Mouse (Mus musculus) gastrocnemius, postnatal 4 days (tissue): Measurements from ENCODE around the gene Adcy9. TPM values are rescaled to one million over a fixed set of nuclear protein-coding genes. Genes with fewer than 3 reads are reported as not detected.

ENCODE experiments used
- DNase-seq, 2 experiments: peaks; one replicate each; pipeline ENCODE4 v3.0.0; 2021 to 2022; ENCODE audit warnings: low spot score in 2 of 2, mixed read lengths in 2 of 2
- long read RNA-seq, 2 experiments: library from polyadenylated mRNA; stranded (forward); transcript quantifications; one replicate each; pipeline ENCODE4 v2.0.0; 2021
- total RNA-seq, 2 experiments: library from RNA; stranded (reverse); gene quantifications; 2 replicates each; pipeline ENCODE4 v1.2.3; 2021

The Adcy9 gene
- 10 to 100 TPM; 18.1 to 19.3 TPM for total RNA-seq
- long read RNA-seq, experiment 1, full-length matches to known transcripts: 1 of 5 reads
- long read RNA-seq, experiment 1, partial matches to known transcripts: 0 of 5 reads
- long read RNA-seq, experiment 1, other reads (novel, unspliced or antisense): 4 of 5 reads
- long read RNA-seq, experiment 2, full-length matches to known transcripts: 5 of 10 reads
- long read RNA-seq, experiment 2, partial matches to known transcripts: 1 of 10 reads
- long read RNA-seq, experiment 2, other reads (novel, unspliced or antisense): 4 of 10 reads

DNA sequence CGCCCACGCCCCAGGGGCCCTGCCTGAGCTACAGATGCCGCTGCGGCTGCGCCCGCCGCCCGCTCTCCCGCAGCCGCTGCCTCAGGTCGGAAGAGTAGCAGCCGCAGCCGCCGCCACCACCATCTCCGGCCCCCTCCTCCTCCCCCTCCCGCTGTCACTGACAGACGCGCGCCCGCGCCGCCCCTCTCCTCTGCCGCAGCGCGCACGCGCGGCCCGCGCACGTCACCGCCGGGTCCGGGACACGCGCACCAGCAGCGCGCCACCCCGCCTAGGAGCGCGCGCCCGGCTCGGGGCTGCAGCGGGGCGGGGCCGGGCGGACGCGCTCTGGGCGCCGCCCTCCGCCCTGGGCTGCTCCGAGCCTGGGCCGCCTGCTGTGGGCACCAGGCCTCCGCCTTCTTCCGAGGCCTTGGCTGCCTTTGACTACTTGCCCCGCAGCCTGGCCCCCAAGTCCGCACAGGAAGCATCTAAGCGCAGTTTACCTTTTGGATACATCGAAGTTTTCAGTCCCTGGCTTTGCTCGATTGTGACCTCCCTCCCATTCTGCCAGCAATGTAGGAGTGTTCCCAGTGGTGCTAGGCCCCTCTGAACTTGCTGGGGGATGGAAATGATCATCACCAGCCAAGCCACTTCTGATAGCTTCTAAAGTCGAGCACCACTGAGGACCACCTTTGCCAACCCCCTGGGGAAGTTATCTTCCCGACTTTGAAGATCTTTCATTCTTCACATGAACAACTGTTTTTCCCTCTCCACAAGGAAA is at the start of gene Adcy9:
Gene Adcy9, minus strand, starts transcription at position 201 of the 757 bp plus-strand sequence.
- peak; percentile 84 to 91 for DNase-seq

DNA sequence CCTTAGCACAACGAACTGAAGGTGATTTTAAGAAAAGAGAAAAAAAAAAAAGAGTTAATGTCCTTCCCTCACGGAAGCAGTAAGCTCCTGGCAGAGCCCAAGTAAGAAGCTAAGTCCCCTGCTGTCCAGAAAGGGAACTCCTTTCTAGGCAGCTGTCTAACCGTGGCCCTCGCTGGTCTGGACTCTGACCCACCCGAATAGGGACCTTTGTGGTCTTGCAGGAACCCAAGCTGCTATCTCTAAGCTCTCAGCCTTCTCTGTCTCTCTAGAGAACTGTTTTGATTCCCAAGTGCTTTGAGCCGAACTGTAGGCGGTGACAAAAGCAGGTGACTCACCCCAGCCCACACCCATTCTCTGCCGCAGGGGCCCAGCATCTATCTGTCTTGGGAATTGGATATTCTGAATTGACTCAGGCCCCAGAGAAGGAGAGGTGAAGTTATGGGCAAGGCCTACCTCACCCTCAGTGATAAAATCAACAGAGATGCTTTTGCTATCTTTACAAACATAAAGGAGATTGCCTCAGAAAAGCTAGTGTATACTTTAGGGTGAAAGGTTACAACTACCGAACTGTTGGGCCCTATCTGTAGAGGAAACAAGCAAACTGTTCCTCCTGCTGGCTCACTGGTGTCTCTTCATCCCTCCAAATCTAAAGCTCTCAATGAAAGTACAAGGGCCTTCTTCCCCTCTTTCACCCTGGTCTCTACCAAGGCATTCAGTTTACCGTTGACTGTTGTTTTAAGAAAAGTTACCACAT is 49.5 kb upstream of the Adcy9 start:
- DNase-seq: no peak

DNA sequence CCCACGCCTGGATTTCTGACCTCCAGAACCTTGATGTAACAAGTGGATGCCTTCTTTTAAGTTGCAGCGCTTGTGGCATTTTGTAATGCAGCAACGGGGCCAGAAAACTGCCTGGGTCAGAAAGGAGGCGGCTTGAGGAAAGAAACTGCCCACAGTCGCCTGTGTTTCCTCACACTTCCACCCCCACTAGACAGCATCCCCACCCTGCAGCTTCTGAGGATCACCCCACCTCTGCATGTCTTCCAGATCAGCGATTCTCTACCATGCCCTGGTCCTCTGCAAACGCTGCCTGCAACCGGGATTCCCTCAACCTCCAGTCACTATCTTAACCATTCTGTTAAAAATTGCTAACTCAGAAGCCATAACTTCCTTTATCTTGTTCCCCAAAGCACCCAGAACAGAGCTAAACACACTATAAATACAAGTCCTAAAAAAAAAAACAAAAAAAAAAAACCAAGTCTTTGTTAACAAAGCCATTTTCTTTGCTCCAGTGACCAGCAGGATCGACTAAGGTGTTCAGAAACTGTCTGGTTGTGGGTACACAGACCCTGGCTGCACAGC is 44.3 kb upstream of the Adcy9 start:
- DNase-seq: no peak

DNA sequence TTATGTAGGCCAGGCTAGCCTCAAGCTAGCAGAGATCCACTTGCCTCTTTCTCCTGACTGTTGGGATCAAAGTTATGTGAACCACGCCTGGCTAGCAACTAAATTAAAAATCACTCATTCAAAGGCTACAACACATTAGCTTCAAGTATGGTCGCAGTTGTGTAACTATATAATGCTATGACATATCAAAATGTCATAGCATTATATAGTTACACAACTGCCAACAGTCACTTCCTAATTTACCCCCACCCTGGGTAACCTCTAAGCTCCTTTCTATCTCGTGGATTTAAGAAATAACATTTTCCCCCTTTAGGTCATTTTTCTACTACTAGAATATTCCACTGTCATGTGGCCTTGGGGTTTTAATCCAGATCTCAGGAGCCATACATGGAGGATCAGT is 37.6 kb upstream of the Adcy9 start:
- DNase-seq: no peak

DNA sequence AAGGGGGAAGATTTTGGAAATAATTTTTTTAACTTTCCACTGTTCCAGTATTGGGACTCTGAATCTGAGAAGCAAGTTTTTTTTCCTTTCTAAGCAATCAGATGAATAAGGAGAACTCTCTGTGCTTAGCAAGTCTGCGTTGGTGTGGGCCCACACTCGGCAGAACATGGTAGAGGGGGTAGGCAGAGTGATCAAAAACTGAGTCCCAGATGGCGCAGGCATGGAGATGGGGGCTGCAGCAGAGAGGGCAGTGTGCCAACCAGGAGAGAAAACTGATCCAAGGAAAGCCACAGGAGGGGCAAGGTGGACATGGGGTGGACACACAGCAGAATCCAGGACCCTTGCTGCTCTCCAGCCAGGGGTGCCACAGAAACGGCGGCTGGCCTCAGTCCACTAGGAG is 36.1 kb upstream of the Adcy9 start:
- no peak for DNase-seq

DNA sequence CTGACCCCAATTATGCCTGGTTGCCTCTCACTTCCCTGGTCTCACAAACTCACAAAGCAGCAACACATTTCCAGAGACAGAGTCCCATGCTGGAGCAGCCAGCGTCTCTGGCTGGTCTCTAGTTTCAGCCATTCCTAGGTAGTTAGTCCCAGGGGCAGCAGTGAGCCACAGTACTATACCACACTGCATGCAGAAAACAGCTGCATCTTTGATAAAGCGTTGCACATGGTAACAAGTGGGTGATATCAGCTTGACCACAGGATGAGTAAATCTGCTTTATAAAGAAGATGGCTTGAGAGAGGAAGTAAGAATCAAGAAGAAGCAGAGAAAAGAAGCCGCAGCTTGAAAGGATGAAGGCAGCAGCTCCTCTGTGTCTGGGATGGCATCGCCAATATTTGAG is 35.4 kb upstream of the Adcy9 start:
- DNase-seq: no peak

DNA sequence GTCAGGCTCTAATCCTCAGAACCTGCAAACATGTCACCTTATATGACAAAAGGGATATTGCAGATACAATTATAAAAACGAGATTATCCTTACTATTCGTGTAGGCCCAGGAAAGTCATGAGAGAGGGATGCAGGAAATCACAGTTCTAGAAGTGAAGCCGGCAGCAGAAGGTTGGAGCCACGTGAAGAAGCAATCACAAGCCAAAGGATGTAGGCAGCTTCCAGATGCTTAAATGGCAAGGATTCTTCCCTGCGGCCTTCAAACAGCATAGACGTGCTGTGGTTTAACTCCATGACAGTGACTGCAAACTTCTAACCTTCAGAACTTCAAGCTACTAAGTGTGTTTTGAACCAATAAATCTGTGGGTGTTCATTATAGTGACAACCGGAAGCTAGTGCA is 34.3 kb upstream of the Adcy9 start:
- no peak for DNase-seq

DNA sequence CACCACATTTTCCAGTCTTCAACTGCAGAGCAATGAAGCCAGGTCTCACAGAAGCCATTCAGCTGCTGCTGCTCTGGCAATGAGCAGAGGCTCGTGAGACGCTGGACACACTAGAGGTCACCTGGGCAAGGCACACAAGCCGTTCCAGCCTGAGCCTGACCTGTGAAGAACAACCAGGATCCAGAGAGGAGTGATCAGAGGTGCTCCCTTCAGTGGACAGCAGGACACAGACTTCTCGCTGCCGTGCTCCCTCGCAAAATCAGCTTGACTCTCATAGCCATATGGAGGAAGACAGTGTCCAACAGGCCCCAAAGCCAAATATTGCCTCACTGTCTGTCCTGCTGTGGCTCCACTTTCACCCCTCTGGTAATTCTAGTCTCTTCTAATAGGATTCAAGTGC is 29.1 kb upstream of the Adcy9 start:
- DNase-seq: no peak

DNA sequence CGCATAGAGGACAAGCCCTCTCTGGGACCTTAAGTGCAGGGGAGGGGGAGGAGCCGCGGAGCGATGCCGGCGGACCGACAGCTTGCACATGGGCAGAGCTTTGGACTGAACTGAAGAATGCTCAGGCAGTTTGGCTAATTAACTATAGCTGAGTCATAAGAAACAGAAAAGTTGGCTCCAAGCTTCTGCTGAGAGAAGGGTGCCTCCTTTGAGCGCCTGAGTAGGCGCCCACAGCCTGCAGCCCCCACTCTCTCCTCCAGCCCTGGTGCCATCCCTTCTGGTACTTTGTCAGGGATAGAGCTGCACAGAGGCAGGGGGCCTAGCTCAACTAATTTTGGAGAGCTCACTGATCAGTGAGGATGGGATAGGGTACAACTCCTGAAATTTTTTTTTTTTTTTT is 27.9 kb upstream of the Adcy9 start:
- DNase-seq: no peak

DNA sequence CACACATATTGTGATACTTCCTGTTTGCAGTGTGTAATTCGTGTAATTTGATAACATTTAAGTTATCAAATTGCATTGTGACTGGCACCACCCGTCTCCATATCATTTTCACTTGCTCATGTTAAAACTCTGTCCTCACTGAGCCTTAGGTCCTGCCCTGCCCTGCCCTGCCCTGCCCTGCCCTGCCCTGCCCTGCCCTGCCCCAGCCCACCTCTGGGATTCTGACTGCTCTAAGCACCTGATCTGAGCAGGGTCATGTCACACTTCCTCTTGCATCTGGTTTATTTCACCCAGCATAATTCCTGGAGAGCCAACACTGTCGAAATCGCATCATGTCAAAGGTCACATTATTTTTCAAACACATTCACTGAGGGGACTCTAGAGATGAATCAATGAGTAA is 26.1 kb upstream of the Adcy9 start:
- no peak for DNase-seq

DNA sequence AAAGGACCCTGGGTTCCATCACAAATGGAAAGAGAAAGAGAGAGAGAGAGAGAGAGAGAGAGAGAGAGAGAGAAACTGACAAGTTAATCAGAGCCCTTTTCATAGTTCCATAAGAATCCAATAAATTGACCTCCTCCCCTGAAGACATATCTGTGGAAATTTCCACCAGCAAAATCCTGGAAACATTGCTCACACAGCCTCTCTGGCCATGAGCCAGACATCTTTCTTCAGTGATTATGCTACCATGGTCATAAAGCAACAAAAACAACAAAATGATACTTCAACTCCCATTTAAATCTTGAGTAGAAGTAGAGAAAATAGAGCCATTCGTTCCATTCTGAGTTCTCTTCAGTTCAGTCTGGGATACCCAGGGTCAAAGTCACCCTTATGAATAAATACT is 24.1 kb upstream of the Adcy9 start:
- DNase-seq: no peak

DNA sequence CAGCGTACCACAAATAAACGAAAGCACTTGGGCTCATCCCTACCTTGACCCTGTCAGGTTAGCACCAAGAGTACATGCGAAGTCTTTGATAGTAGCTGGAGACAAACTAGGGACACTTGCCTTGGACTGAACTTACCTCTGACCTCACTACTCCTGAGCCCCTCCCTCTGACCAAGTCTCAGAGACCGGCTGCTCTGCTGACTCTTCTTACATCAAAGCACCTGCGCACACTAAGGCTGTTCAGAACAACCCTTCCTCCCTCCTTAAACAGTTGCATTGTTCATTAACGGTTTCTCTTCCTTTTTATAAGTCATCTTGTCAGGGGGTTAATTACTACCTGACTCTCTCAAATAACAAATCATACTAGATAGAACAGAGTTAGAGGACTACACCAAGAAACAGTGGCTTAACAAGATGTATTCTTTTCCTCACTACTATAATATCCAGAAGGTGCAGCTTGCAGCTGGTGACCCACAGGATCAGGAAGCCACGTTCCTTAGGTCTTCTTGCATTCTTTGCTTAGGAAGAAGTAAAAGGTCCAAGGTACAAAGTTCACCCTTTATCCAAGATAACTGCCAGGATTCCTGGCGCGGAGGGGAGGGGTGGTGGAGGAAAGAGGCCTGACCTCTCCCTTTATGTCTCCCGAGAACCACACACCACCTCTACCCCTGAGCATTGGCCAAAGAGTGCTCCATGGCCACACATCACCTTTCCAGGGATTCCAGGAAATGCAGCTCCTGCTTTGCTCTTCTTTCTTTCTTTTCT is 19.2 kb upstream of the Adcy9 start:
- DNase-seq: no peak

DNA sequence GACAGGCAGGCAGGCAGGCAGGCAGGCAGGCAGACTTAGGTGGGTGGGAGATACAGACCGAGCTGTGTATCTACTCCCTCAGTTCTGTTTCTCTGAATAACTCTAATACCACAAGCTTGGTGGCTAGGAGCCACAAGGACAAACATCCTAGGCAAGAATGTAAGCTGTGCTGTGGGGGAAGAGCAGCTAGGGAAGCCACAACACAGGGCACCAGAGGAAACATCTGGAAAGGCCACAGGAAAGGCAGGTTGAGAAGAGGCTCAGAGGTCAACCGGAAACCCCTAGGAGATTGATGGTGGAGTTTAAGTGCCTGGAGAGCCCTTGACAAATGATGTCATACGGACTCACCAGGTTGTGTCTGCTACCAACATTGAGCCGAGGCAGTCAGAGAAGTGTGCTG is 16.4 kb upstream of the Adcy9 start:
- no peak for DNase-seq

DNA sequence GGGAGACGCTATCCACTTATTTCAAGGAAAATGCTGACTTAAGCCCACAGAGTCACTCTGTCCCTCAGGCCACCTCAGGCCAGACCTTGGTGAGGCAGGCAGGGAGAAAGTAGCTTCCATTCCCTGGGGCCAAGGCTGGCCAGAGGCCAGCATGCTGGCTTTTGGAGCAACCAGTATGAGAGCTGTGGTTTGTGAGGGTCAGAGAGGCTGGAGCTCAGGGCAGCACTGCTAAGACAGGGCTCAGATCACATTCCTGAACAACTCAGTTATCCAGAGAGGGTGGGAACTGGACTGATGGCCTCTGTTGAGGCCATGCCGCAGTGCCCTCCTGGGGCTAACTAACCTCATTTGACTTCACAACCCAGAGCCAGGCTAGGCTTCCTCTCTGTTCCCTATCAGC is 15.1 kb upstream of the Adcy9 start:
- DNase-seq: no peak

DNA sequence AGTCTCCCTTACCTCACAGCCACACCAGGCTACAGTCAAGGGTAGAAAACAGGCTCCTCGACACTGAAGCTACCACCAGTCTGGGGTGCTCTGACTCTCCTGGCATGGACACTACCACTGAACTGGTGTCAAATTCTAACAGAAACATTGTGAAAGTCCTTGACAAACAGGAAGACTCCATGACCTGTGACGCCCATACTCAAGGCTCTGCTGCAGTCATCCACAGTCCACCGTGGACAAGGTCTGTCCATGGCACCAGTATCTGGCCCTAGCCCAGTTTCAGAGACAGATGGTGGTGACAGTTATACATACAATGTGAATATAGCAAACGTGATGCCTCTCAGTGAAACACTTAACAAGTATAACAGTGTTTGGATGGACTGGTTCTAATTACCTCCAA is 11.5 kb upstream of the Adcy9 start:
- no peak for DNase-seq

DNA sequence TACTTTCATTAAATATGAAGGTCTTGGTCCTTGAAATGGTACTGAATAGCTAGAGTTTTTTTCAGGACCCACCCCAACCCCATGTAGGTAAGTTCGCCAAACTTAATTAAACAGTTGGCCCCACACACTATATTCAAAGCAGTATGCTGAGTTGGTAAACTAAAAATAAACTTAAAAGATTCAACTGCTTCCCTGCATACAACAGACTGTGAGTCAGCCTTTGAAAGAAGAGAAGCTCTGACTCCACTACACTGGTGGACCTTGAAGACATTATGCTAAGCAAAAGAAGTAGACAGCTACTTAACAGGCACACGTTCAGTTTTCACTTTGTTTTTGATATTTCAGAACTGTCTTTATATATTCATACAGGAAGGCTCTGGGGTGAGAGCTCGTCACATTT is 10.7 kb upstream of the Adcy9 start:
- DNase-seq: no peak

DNA sequence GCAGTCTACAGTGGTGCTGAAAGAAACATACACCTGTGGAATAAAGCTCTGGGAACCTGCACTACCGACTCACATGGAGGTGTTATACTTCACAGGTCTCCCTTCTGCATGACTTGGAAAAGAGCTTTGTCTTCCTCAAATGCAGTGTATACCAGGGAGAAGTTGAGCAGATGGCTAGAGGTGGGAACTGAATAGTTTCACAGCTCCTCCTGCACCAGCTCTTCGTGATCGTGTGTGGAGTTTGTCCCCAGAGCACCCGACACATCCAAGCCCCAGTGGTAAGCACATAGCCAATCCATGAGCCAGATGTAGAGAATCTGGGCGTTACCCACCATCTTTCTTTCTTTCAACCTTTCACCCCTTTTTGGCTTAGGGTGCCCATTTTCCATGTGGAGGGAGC is 9.9 kb upstream of the Adcy9 start:
- DNase-seq: no peak

DNA sequence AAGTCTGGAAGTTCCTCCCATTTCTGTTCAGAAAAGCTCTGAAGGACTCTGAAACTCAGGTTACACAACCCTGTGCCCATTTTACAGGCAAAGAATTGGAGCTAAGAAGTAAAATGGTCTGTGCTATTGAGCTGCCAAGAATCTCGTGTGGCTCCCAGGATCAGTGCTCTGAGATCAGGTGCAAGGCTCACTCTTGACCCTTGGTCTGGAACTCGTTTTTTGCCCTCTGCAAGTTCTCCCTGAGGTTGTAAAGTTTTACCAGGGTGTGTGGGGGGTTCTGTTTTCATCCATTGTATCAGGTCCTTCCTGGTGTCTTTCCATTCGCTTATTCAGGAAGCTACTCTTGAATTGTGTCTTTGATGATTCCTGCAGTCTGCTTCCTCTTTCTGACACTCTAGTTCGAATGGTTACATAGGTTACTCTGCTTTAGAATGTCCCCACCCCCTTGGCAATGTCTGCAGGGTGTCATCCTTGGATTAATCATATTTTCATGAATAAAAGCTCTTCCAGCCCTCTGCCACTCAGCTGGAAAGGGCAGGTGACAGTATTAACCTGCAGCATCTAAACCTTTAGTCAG is 5.4 kb upstream of the Adcy9 start:
- no peak for DNase-seq

DNA sequence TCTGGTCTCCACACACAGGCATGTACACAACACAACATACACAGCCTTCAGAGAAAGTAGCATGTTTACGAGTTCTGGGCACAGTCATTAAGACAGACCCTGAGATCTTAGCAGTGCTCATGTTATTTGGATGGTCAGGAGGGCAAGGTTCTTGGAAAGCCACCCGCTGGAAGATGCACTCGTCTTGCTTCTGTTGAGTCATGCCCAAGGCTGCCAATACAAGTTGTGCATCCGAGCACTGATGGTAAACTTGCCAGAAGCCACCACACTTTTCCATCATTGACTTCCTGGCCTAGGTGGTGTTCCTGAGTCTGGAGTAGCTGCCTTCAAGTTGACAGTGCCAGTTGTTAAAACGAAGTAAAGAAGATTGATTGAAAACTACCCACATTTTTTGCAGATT is 3.3 kb upstream of the Adcy9 start:
- no peak for DNase-seq

DNA sequence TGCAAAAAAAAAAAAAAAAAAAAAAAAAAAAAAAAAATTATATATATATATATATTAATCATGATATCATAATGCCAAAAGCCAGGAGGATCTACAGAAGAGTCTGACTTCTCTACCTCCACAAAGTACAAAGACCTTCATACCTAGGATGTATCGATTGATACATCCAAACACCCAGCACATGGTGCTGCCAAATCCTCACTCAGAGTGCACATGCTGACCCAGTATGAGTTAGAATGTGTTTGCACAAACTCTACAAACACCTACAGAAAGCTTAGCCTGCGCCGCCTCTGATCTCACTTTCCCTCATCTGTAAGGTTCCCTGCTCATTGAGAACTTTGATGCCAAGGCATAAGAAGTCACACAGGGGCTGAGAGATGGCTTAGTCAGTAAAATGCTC is 2.7 kb upstream of the Adcy9 start:
- no peak for DNase-seq
